Mouse (Mus musculus) CH12.LX (cell line): ENCODE data around the gene Snrpd3. TPM values are rescaled to one million over a fixed set of nuclear protein-coding genes. Genes with fewer than 3 reads are reported as not detected.

Experiments used
- DNase-seq: peaks from one replicate; pipeline ENCODE4 v3.0.0-alpha.2; 2013; ENCODE audit errors: extremely low read depth
- H3K27ac ChIP-seq: 2 replicates; pipeline ENCODE4 v1.5.1; 2012; ENCODE audit warnings: low read depth, mild to moderate bottlenecking, control low read depth, moderate library complexity; ENCODE audit not compliant: insufficient read depth
- H3K27me3 ChIP-seq: replicated peaks from 2 replicates; pipeline ENCODE3; 2012; ENCODE audit warnings: inconsistent platforms
- H3K36me3 ChIP-seq, 2 experiments: replicated peaks in 1 of 2; 2 replicates each; pipeline versions ENCODE3 to v1.6.1; 2012; ENCODE audit warnings: inconsistent platforms in 1 of 2, low read length in 1 of 2, mild to moderate bottlenecking in 1 of 2, mixed read lengths in 1 of 2, moderate library complexity in 1 of 2; ENCODE audit not compliant: control insufficient read depth in 1 of 2, insufficient read depth in 1 of 2
- H3K4me1 ChIP-seq, 2 experiments: 2 replicates each; pipeline ENCODE4 v1.6.1; 2012; ENCODE audit warnings: inconsistent platforms in 1 of 2, moderate library complexity in 1 of 2; ENCODE audit not compliant: insufficient read depth in 2 of 2, control insufficient read depth in 1 of 2
- H3K4me2 ChIP-seq: 2 replicates; pipeline ENCODE4 v1.6.1; 2012; ENCODE audit warnings: low read depth, mild to moderate bottlenecking, control low read depth; ENCODE audit not compliant: poor library complexity, insufficient read depth, severe bottlenecking
- H3K4me3 ChIP-seq, 3 experiments: fragments of 150-350 bp in 1 of 3; sonication (generic) in 1 of 3; replicated peaks in 1 of 3; 2 replicates each; pipeline versions ENCODE3 to v1.5.1; 2011 to 2012; ENCODE audit warnings: low read depth in 2 of 3, low read length in 2 of 3, mild to moderate bottlenecking in 2 of 3, moderate library complexity in 2 of 3, control low read depth in 1 of 3, improper control_type of control experiment in 1 of 3, inconsistent platforms in 1 of 3, mixed read lengths in 1 of 3; ENCODE audit not compliant: poor library complexity in 1 of 3
- H3K79me2 ChIP-seq: replicated peaks from 2 replicates; pipeline ENCODE4 v1.6.1; 2012; ENCODE audit warnings: mild to moderate bottlenecking, moderate library complexity; ENCODE audit not compliant: control insufficient read depth, poor library complexity, insufficient read depth, severe bottlenecking; ENCODE audit errors: extremely low read depth
- H3K9ac ChIP-seq: 2 replicates; pipeline ENCODE4 v1.6.1; 2012; ENCODE audit warnings: low read depth, mild to moderate bottlenecking, control low read depth, moderate library complexity; ENCODE audit not compliant: insufficient read depth
- H3K9me3 ChIP-seq: replicated peaks from 2 replicates; pipeline ENCODE3; 2012; ENCODE audit warnings: low read length, inconsistent platforms, mixed read lengths
- CHD1 ChIP-seq: IDR thresholded peaks from 2 replicates; pipeline ENCODE4 v1.6.1; 2012; ENCODE audit warnings: low read depth, low read length, improper control_type of control experiment, inconsistent platforms
- E2F4 ChIP-seq: IDR thresholded peaks from 2 replicates; pipeline ENCODE4 v1.6.1; 2011; ENCODE audit warnings: low read depth, low read length, improper control_type of control experiment; ENCODE audit not compliant: insufficient replicate concordance
- ELF1 ChIP-seq: IDR thresholded peaks from 2 replicates; pipeline ENCODE4 v1.6.1; 2014; ENCODE audit warnings: low read depth, mild to moderate bottlenecking, inconsistent platforms, low read length, improper control_type of control experiment
- EP300 ChIP-seq: IDR thresholded peaks from 2 replicates; pipeline ENCODE4 v1.6.1; 2011; ENCODE audit warnings: low read length, improper control_type of control experiment
- ETS1 ChIP-seq: conservative IDR thresholded peaks from 2 replicates; pipeline ENCODE4 v1.6.1; 2012; ENCODE audit warnings: low read depth, mild to moderate bottlenecking, inconsistent platforms, low read length, improper control_type of control experiment, moderate library complexity
- GABPA ChIP-seq: IDR thresholded peaks from 2 replicates; pipeline ENCODE4 v1.6.1; 2012; ENCODE audit warnings: low read depth, low read length, improper control_type of control experiment, inconsistent platforms; ENCODE audit not compliant: insufficient replicate concordance
- HCFC1 ChIP-seq: IDR thresholded peaks from 2 replicates; pipeline ENCODE4 v1.6.1; 2012; ENCODE audit warnings: low read depth, mild to moderate bottlenecking, inconsistent platforms, low read length, improper control_type of control experiment
- IRF4 ChIP-seq: IDR thresholded peaks from 2 replicates; pipeline ENCODE4 v1.6.1; 2014; ENCODE audit warnings: low read depth, mild to moderate bottlenecking, inconsistent platforms, low read length, improper control_type of control experiment
- JUN ChIP-seq: IDR thresholded peaks from 2 replicates; pipeline ENCODE4 v1.6.1; 2011; ENCODE audit warnings: low read depth, mild to moderate bottlenecking, low read length, improper control_type of control experiment, moderate library complexity; ENCODE audit not compliant: insufficient read depth
- MAX ChIP-seq: IDR thresholded peaks from 2 replicates; pipeline ENCODE4 v1.6.1; 2011; ENCODE audit warnings: low read length, improper control_type of control experiment
- MAZ ChIP-seq: IDR thresholded peaks from 2 replicates; pipeline ENCODE4 v1.6.1; 2012; ENCODE audit warnings: low read depth, mild to moderate bottlenecking, inconsistent platforms, low read length, improper control_type of control experiment, moderate library complexity
- NELFE ChIP-seq: IDR thresholded peaks from 2 replicates; pipeline ENCODE4 v1.6.1; 2011; ENCODE audit warnings: low read depth, low read length, improper control_type of control experiment
- PAX5 ChIP-seq: IDR thresholded peaks from 2 replicates; pipeline ENCODE4 v1.6.1; 2012; ENCODE audit warnings: low read length, inconsistent platforms, mixed read lengths
- POLR2A ChIP-seq: IDR thresholded peaks from 2 replicates; pipeline ENCODE4 v1.6.1; 2011; ENCODE audit warnings: low read depth, mild to moderate bottlenecking, improper control_type of control experiment, low read length
- POLR2AphosphoS2 ChIP-seq: IDR thresholded peaks from 2 replicates; pipeline ENCODE4 v1.6.1; 2011; ENCODE audit warnings: low read depth, low read length, improper control_type of control experiment
- RCOR1 ChIP-seq: conservative IDR thresholded peaks from 2 replicates; pipeline ENCODE4 v1.6.1; 2012; ENCODE audit warnings: low read depth, mild to moderate bottlenecking, inconsistent platforms, low read length, improper control_type of control experiment
- TBP ChIP-seq: conservative IDR thresholded peaks from 2 replicates; pipeline ENCODE4 v1.6.1; 2011; ENCODE audit warnings: low read depth, low read length, improper control_type of control experiment
- UBTF ChIP-seq: IDR thresholded peaks from 2 replicates; pipeline ENCODE4 v1.6.1; 2012; ENCODE audit warnings: low read depth, mild to moderate bottlenecking, inconsistent platforms, low read length, improper control_type of control experiment, moderate library complexity
- USF1 ChIP-seq: IDR thresholded peaks from 2 replicates; pipeline ENCODE4 v1.6.1; 2014; ENCODE audit warnings: low read depth, mild to moderate bottlenecking, inconsistent platforms, low read length, improper control_type of control experiment
- USF2 ChIP-seq: conservative IDR thresholded peaks from 2 replicates; pipeline ENCODE4 v1.6.1; 2011; ENCODE audit warnings: low read depth, low read length, improper control_type of control experiment
- ZC3H11A ChIP-seq: IDR thresholded peaks from 2 replicates; pipeline ENCODE4 v1.6.1; 2012; ENCODE audit warnings: low read depth, mild to moderate bottlenecking, inconsistent platforms, low read length, improper control_type of control experiment
- ZNF384 ChIP-seq: IDR thresholded peaks from 2 replicates; pipeline ENCODE4 v1.6.1; 2012; ENCODE audit warnings: low read depth, low read length, improper control_type of control experiment, inconsistent platforms
- dilution Hi-C: fragments of 300-500 bp; cut with MboI; formaldehyde crosslinking; loops from 2 replicates; pipeline ENCODE4 v1.14.3; 2020; ENCODE audit warnings: low sequenced_read_pairs; ENCODE audit not compliant: extremely low pct_unique_long_range_greater_than_20kb, extremely low pct_ligation_motif_present
- in situ Hi-C: fragments of 300-500 bp; cut with MboI; formaldehyde crosslinking; loops from 3 replicates; pipeline ENCODE4 v1.14.3; 2019; ENCODE audit warnings: low sequenced_read_pairs, low pct_ligation_motif_present, low pct_unique_long_range_greater_than_20kb, mixed read lengths
- polyA plus RNA-seq: library from polyadenylated mRNA; unstranded; fragments of >175 nt; gene quantifications from 2 replicates; pipeline ENCODE4 v1.2.1, GENCODE M21; 2012; ENCODE audit warnings: low read depth; ENCODE audit not compliant: insufficient read length
- total RNA-seq, 2 experiments: library from RNA; depleted of rRNA; stranded (reverse); fragments of 300-350 nt in 1 of 2; fragments of >200 nt in 1 of 2; gene quantifications; 2 replicates each; pipeline ENCODE4 v1.2.3; 2012 to 2014

The Snrpd3 gene
- total and polyA plus RNA-seq, 3 experiments, result 57.8 to 554 (median 101) TPM

DNA sequence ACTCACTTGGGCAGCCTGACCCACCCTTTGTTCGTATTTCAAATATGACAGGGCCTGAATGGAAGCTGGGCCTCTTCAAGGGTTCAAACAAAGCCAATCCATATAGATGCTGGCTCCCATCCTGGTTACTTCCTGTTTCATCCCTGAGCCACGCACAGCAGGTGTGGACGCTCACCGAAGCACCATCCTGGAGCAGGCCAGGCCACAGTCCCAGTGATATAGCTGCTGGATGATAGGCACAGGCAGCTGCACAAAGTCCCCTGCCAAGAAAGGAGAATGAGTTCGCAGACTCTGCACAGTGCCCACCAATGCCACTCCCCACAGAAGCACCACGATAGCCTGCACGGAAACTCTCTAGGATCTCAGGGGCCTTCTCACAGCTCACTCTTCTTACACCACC, 5.5 kb upstream of the Snrpd3 start (continued):
- TF ChIP-seq UBTF, result no peak
- no peak for TF ChIP-seq ZNF384

DNA sequence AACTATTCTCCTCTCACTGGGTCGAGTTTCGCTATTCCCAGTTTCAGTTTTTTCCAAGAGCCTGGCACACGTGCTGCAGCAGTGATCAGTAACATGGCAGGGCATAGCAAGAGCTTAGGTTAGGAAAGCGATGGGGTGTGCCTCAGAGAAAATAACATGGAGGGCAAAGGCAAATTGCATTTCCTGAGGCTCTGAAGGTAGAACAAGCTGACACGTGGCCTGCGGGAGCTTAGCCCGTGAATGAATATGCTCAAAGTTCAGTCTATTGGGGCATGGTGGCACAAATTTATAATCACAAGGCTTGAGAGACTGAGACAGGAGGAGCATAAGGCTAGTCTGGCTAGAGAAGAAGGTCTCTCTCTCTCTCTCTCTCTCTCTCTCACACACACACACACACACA, 4.6 kb upstream of the Snrpd3 start:
- H3K9ac ChIP-seq, result no peak overlapping the region
- no peak for DNase-seq
- TF ChIP-seq HCFC1, result no peak
- TF ChIP-seq RCOR1, result no peak
- TF ChIP-seq CHD1, result no peak
- TF ChIP-seq JUN, result no peak
- TF ChIP-seq POLR2AphosphoS2, result no peak
- no peak for TF ChIP-seq MAX
- TF ChIP-seq USF1, result no peak
- TF ChIP-seq IRF4, result no peak
- no peak for TF ChIP-seq PAX5
- TF ChIP-seq POLR2A, result no peak
- no peak for TF ChIP-seq TBP
- no peak for TF ChIP-seq EP300
- no peak for TF ChIP-seq MAZ
- no peak for TF ChIP-seq ELF1
- TF ChIP-seq ZC3H11A, result no peak
- TF ChIP-seq USF2, result no peak
- no peak for TF ChIP-seq E2F4
- no peak overlapping the region for H3K4me3 ChIP-seq
- no peaks in the 10 kb centered on the region; the same call in 1 of the 2 replicates for H3K79me2 ChIP-seq
- H3K36me3 ChIP-seq, result peaks cover 42 to 56% of the 10 kb centered on the region in 2 experiments
- H3K4me1 ChIP-seq, result peaks cover 10 to 50% of the 10 kb centered on the region in 2 experiments
- no peak overlapping the region for H3K4me2 ChIP-seq
- dilution Hi-C loops (no loop called here), in situ Hi-C loops (no loop called here)
- no peak overlapping the region for H3K27ac ChIP-seq
- H3K9me3 ChIP-seq, result no peaks in the 10 kb centered on the region
- H3K27me3 ChIP-seq, result no peaks in the 10 kb centered on the region

DNA sequence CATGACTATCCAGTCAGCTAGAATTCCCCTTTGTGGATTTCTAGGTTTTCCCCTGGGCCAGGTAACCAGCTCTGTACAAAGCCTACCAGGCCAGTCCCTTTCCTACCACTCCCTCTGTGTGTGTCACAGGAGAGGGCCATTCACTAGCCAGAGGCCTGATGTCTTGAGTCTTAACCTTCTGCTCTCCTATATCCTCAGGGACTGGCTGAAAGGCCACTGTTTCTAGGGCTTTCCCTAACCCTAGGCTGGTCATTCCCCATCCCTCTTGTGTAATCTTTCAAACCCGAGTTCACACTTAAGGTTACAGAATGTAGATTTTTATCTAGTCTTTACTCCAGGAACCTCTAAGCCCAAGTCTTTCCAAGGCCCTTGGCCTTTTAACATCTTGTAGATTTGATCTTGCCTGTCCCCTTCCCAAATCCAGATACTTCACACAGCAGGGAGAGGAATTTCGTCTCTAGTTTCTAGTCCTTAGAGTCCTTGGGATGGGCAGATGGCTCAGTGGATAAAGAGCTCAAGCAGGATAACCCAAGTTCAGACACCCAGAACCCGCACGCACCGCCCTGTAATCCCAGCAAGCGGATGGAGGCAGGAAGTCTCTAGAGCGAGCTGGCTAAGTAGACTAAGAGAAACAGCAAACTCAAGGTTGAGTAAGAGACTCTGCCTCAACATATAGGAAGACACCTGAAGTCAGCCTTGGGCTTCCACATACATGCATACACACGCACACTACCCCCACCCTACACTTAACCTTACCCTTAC, 3.9 kb upstream of the Snrpd3 start:
- Histone ChIP-seq H3K9ac (no peak overlapping the region), H3K27me3 (no peaks in the 10 kb centered on the region), H3K4me1 (peaks cover 10 to 50% of the 10 kb centered on the region in 2 experiments), H3K4me3 (no peak overlapping the region), H3K27ac (no peak overlapping the region), H3K36me3 (peaks cover 36 to 49% of the 10 kb centered on the region in 2 experiments), H3K79me2 (peaks cover 7% of the 10 kb centered on the region), H3K4me2 (no peak overlapping the region), H3K9me3 (no peaks in the 10 kb centered on the region)
- no peak for DNase-seq
- TF ChIP-seq NELFE, result no peak
- TF ChIP-seq GABPA, result no peak
- TF ChIP-seq ETS1, result no peak
- TF ChIP-seq E2F4, result no peak
- TF ChIP-seq EP300, result no peak
- in situ Hi-C loops, result no loop called here
- dilution Hi-C loops, result no loop called here
